Mouse (Mus musculus): ENCODE data around the gene Tmeff1. TPM values are rescaled to one million over a fixed set of nuclear protein-coding genes. Genes with fewer than 3 reads are reported as not detected.

The Tmeff1 gene
- polyA plus RNA-seq, 1 experiment from 2014 or later, result 0.36 TPM

DNA sequence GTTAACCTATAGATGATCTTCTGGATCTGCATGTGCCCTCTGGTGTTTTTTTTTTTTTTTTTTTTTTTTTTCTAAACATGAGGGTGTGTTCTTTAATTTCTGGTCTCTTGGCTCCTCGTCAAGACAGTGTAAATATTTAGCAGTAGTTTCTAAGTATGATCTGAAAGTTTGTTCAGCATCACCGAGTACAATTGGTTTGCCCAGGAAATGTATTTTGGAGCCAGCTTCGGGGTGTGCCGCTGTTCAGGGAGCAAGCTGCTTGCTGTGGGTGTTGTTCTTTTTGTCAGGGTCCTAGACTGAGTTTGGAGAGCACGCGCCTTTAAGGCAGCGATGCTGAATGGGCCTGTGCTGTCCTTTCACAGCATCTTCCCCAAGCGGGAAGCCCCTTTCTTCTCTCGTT lies 3.6 kb downstream of the Tmeff1 start:
- Histone ChIP-seq H3K36me3 (replicated peaks; ENCODE audit: insufficient read depth, low read length) (no peaks in the 10 kb centered on the region), H3K4me3 (ENCODE audit: low read depth, low read length) (no peak overlapping the region), H3K4me1 (ENCODE audit: insufficient read depth) (no peaks in the 10 kb centered on the region; the same call in 1 of the 2 replicates), H3K9ac (replicated peaks) (no peak overlapping the region), H3K4me2 (ENCODE audit: low read depth, low read length) (no peak overlapping the region), H3K9me3 (ENCODE audit: low read length) (no peaks in the 10 kb centered on the region), H3K27me3 (ENCODE audit: insufficient read depth, low read length) (peaks cover 12% of the 10 kb centered on the region; the same call in 1 of the 2 replicates), H3K27ac (ENCODE audit: low read depth) (no peak overlapping the region)
- DNase-seq (no peak), ATAC-seq (no peak)
- 67% methylated on average over 9 of the region's 9 CpGs for WGBS (ENCODE audit: insufficient replicate concordance)
- TF ChIP-seq EP300 (IDR thresholded peaks at IDR 0.05; ENCODE audit: low read depth) (no peak), CTCF (IDR thresholded peaks at IDR 0.05; ENCODE audit: low read depth) (no peak)

- Histone ChIP-seq H3K36me3 (replicated peaks; ENCODE audit: insufficient read depth, low read length) (no peaks in the 10 kb centered on the region), H3K27ac (ENCODE audit: low read depth) (no peak overlapping the region), H3K27me3 (ENCODE audit: insufficient read depth, low read length) (0 out of 2 replicates have a peak, but pooled peaks cover 7% of the 10 kb centered on the region), H3K4me1 (ENCODE audit: insufficient read depth) (no peaks in the 10 kb centered on the region; the same call in 1 of the 2 replicates), H3K4me2 (ENCODE audit: low read depth, low read length) (no peak overlapping the region), H3K9ac (replicated peaks) (no peak overlapping the region), H3K9me3 (ENCODE audit: low read length) (no peaks in the 10 kb centered on the region), H3K4me3 (ENCODE audit: low read depth, low read length) (no peak overlapping the region)
- no peak for ATAC-seq
- TF ChIP-seq EP300 (IDR thresholded peaks at IDR 0.05; ENCODE audit: low read depth) (no peak), CTCF (IDR thresholded peaks at IDR 0.05; ENCODE audit: low read depth) (no peak)
- 49% methylated on average over 7 of the region's 7 CpGs for WGBS (ENCODE audit: insufficient replicate concordance)
- no peak for DNase-seq
Measured at GRCm38 (mm10) chr4:48590862-48591261, 5.9 kb downstream of the Tmeff1 start.

DNA sequence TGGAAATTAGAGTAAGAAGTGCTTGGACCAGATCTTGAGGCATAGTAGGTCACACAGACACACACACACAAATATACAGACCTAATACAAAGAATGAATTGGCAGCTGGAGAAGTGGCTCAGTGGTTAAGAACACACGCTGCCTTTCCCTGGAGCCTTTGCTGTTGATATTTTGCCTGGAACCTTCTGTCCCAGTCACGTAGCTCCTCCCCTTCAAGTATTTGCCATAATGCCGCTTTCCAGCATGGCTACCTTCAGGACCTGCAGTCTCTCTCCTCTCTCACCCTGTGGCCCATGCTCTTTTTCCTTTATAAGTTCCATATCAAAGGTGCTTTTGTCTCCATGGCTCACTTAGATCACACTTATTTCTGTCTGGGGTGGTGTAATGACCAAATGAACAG lies 6.4 kb downstream of the Tmeff1 start:
- Histone ChIP-seq H3K9ac (replicated peaks) (no peak overlapping the region), H3K4me2 (ENCODE audit: low read depth, low read length) (no peak overlapping the region), H3K27ac (ENCODE audit: low read depth) (no peak overlapping the region), H3K9me3 (ENCODE audit: low read length) (no peaks in the 10 kb centered on the region), H3K4me1 (ENCODE audit: insufficient read depth) (no peaks in the 10 kb centered on the region), H3K36me3 (replicated peaks; ENCODE audit: insufficient read depth, low read length) (no peaks in the 10 kb centered on the region), H3K4me3 (ENCODE audit: low read depth, low read length) (no peak overlapping the region), H3K27me3 (ENCODE audit: insufficient read depth, low read length) (0 out of 2 replicates have a peak, but pooled peaks cover 3% of the 10 kb centered on the region)
- no peak for ATAC-seq
- no peak for DNase-seq
- no peak for TF ChIP-seq CTCF (IDR thresholded peaks at IDR 0.05; ENCODE audit: low read depth)
- TF ChIP-seq EP300 (IDR thresholded peaks at IDR 0.05; ENCODE audit: low read depth), result no peak
- 77% methylated on average over 3 of the region's 3 CpGs for WGBS (ENCODE audit: insufficient replicate concordance)

DNA sequence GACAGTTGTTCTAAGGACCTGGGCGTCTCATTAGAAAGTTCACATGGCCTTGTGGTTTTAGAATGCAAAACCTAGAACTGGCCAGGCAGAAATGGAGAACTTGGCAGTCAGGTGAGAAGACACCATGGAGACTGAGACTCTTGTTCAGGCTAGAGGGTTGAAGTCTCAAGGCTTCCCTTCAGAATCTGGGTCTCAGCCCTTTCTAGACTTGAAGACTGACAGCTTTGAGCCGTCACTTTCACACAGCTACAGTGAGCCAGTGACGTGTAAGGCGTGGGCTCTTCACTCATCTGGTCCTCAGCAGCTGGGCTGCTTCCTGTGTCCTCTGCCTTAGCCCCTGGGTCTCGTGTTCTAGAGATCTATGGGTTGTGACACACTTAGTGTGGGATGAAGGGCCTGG lies 7.4 kb downstream of the Tmeff1 start:
- no peaks in the 10 kb centered on the region for H3K4me1 ChIP-seq (ENCODE audit: insufficient read depth)
- no peaks in the 10 kb centered on the region for H3K9me3 ChIP-seq (ENCODE audit: low read length)
- no peak for ATAC-seq
- no peaks in the 10 kb centered on the region for H3K36me3 ChIP-seq (replicated peaks; ENCODE audit: insufficient read depth, low read length)
- no peak overlapping the region for H3K9ac ChIP-seq (replicated peaks)
- H3K27me3 ChIP-seq (ENCODE audit: insufficient read depth, low read length), result no peaks in the 10 kb centered on the region
- H3K4me2 ChIP-seq (ENCODE audit: low read depth, low read length), result no peak overlapping the region
- no peak overlapping the region for H3K27ac ChIP-seq (ENCODE audit: low read depth)
- no peak for TF ChIP-seq EP300 (IDR thresholded peaks at IDR 0.05; ENCODE audit: low read depth)
- TF ChIP-seq CTCF (IDR thresholded peaks at IDR 0.05; ENCODE audit: low read depth), result no peak
- WGBS (ENCODE audit: insufficient replicate concordance), result 33% methylated on average over 5 of the region's 5 CpGs
- H3K4me3 ChIP-seq (ENCODE audit: low read depth, low read length), result no peak overlapping the region
- DNase-seq, result no peak

GRCm38 (mm10) chr4:48592844-48593243 lies 7.9 kb downstream of the Tmeff1 start:
- Histone ChIP-seq H3K4me2 (ENCODE audit: low read depth, low read length) (no peak overlapping the region), H3K27me3 (ENCODE audit: insufficient read depth, low read length) (no peaks in the 10 kb centered on the region), H3K4me1 (ENCODE audit: insufficient read depth) (no peaks in the 10 kb centered on the region), H3K36me3 (replicated peaks; ENCODE audit: insufficient read depth, low read length) (no peaks in the 10 kb centered on the region), H3K27ac (ENCODE audit: low read depth) (no peak overlapping the region), H3K4me3 (ENCODE audit: low read depth, low read length) (no peak overlapping the region), H3K9me3 (ENCODE audit: low read length) (no peaks in the 10 kb centered on the region), H3K9ac (replicated peaks) (no peak overlapping the region)
- no peak for DNase-seq
- ATAC-seq, result no peak
- no peak for TF ChIP-seq EP300 (IDR thresholded peaks at IDR 0.05; ENCODE audit: low read depth)
- no peak for TF ChIP-seq CTCF (IDR thresholded peaks at IDR 0.05; ENCODE audit: low read depth)
- WGBS (ENCODE audit: insufficient replicate concordance), result 59% methylated on average over 7 of the region's 7 CpGs

DNA sequence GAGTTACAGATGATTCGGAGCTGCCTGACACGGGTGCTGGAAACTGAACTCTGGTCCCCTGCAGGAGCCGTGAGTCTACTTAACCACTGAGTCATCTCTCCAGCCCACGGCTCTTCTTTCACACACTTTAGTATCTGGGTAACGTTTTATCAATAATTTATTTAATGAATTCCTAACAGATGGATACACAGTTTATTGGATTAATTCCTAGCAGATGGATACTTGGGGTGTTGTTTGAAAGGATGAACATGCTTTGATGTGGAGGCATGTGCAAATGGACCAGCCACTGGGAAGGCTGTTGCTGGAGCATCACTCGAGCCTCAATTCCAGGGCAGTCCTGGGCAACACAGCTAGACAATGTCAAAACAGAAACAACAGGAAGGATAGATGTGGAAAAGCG lies 11.1 kb downstream of the Tmeff1 start:
- Histone ChIP-seq H3K4me2 (ENCODE audit: low read depth, low read length) (no peak overlapping the region), H3K9ac (replicated peaks) (no peak overlapping the region), H3K4me1 (ENCODE audit: insufficient read depth) (no peaks in the 10 kb centered on the region), H3K36me3 (replicated peaks; ENCODE audit: insufficient read depth, low read length) (no peaks in the 10 kb centered on the region), H3K9me3 (ENCODE audit: low read length) (no peaks in the 10 kb centered on the region), H3K27ac (ENCODE audit: low read depth) (no peak overlapping the region), H3K27me3 (ENCODE audit: insufficient read depth, low read length) (no peaks in the 10 kb centered on the region), H3K4me3 (ENCODE audit: low read depth, low read length) (no peak overlapping the region)
- ATAC-seq (no peak), DNase-seq (no peak)
- 84% methylated on average over 7 of the region's 7 CpGs for WGBS (ENCODE audit: insufficient replicate concordance)
- TF ChIP-seq EP300 (IDR thresholded peaks at IDR 0.05; ENCODE audit: low read depth), result no peak
- TF ChIP-seq CTCF (IDR thresholded peaks at IDR 0.05; ENCODE audit: low read depth), result no peak

- H3K4me3 ChIP-seq (ENCODE audit: low read depth, low read length), result no peak overlapping the region
- H3K27ac ChIP-seq (ENCODE audit: low read depth), result no peak overlapping the region
- no peak overlapping the region for H3K4me2 ChIP-seq (ENCODE audit: low read depth, low read length)
- TF ChIP-seq EP300 (IDR thresholded peaks at IDR 0.05; ENCODE audit: low read depth), result no peak
- TF ChIP-seq CTCF (IDR thresholded peaks at IDR 0.05; ENCODE audit: low read depth), result no peak
- no peaks in the 10 kb centered on the region for H3K4me1 ChIP-seq (ENCODE audit: insufficient read depth)
- 71% methylated on average over 3 of the region's 3 CpGs for WGBS (ENCODE audit: insufficient replicate concordance)
- H3K36me3 ChIP-seq (replicated peaks; ENCODE audit: insufficient read depth, low read length), result no peaks in the 10 kb centered on the region
- no peaks in the 10 kb centered on the region for H3K27me3 ChIP-seq (ENCODE audit: insufficient read depth, low read length)
- H3K9me3 ChIP-seq (ENCODE audit: low read length), result no peaks in the 10 kb centered on the region
- ATAC-seq (no peak), DNase-seq (no peak)
- H3K9ac ChIP-seq (replicated peaks), result no peak overlapping the region
Measured at GRCm38 (mm10) chr4:48605650-48606049, 20.7 kb downstream of the Tmeff1 start.
